Mouse (Mus musculus) T-helper 1 cell (primary cell): ENCODE data around the gene Tmcc3.

Experiments used
- in situ Hi-C: fragments of 300-600 bp; cut with MboI, MseI; formaldehyde crosslinking; loops from one replicate; pipeline ENCODE4 v1.15.1; 2025; ENCODE audit warnings: high pct_unique_total_duplicates

Tmcc3 gene

DNA sequence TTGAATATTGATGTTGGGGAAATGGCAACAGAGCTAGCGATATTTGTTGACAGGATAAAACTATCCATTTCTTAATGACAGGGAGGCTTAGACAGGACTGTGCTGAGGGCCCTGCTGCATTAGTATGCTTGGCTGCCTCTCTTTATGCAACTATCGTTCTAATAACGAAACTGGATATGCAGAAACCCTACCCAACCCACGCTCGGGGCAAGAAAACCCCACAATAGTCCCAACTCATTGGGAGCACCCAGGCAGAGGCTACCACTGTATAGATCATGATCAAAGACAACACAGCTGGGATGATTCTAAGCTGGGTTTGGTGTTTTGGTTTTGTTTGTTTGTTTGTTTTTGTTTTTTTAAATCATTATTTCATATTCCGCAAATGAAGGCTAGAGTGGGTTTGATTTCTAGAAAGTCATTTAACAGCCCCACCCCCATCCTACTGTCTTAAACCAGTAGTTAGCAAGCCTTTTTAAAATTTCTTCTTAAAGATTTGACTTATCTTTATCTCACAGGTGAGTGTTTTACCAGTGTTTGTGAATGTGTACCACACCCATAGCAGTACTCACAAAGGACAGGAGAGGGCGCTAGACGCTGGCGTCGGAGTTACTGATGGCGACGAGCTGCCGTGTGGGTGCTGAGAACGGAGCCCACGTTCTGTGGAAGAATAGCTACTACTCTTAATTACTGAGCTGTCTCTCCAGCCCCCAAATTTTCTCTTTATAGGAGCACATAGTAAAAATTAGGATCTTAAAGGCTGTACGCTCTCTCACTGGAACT is 20.8 kb downstream of the Tmcc3 start:
- in situ Hi-C loops, result no loop called here

DNA sequence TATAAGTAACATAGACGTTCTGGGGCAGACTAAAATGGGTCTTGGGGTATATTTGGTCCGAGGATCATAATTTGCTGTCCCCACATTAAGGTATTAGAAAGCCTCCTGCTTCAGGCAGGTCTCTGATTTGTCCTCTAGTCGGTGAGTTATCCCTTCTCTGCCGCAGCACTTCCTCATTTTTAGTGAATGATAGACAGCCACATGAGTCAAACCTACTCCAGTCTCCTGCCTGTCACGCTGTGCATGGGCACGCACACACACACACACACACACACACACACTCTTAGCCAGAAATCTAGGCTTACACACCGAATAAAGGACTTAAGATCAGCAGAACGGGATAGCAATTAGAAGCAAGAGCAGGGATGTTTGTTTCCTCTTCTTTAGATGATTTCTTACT is 21.6 kb downstream of the Tmcc3 start:
- in situ Hi-C loops, result no loop called here

- in situ Hi-C loops, result no loop called here
Observed at GRCm38 (mm10) chr10:94335047-94335446, 23.3 kb downstream of the Tmcc3 start.

GRCm38 (mm10) chr10:94336071-94336470 is 24.3 kb downstream of the Tmcc3 start:
- in situ Hi-C loops, result no loop called here

DNA sequence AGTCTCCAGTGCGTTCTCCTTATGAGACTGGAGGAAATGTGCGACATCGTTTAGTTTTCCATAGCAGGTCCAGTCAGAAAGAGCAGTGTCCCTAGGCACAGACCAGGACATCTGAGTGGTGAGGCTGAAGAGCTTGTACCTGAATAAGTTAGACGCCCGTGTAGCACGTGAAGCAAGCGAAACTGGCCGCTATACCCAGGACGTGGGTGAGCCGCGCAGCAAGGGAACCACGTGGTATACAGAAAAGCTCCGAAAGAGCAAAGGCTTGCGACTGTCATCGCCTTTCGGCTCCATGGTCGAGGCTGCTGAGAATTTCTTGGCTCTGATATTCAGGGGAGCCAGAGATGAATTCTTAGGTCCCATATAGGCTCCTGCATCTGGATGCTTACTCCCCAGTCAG is 29.8 kb downstream of the Tmcc3 start:
- in situ Hi-C loops, result no loop called here

- in situ Hi-C loops, result no loop called here
Observed at GRCm38 (mm10) chr10:94342256-94342655, 30.5 kb downstream of the Tmcc3 start.

- in situ Hi-C loops, result no loop called here
Observed at GRCm38 (mm10) chr10:94343581-94343980, 31.8 kb downstream of the Tmcc3 start.

GRCm38 (mm10) chr10:94344631-94345417 is 33.1 kb downstream of the Tmcc3 start:
- in situ Hi-C loops, result no loop called here

GRCm38 (mm10) chr10:94345509-94346252 is 33.9 kb downstream of the Tmcc3 start:
- in situ Hi-C loops, result no loop called here

DNA sequence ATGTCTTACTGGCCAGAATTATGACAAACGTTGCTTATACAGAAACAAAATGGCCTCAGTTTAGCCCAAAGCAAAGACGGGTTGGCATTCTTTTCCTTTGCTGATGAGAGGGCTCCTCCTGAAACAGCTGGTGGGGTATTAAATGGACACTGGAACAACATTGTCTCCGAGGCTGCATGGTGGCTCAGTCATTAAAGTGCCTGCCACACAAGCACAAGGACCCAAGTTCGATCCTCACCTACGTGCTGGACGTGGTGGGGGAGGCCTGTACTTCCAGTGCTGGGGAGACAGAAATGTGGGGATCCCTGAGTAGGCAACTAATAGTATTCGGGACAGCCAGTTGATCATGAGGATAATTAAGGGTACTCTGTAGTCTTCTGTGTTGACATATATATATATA is 34.8 kb downstream of the Tmcc3 start:
- in situ Hi-C loops, result no loop called here

DNA sequence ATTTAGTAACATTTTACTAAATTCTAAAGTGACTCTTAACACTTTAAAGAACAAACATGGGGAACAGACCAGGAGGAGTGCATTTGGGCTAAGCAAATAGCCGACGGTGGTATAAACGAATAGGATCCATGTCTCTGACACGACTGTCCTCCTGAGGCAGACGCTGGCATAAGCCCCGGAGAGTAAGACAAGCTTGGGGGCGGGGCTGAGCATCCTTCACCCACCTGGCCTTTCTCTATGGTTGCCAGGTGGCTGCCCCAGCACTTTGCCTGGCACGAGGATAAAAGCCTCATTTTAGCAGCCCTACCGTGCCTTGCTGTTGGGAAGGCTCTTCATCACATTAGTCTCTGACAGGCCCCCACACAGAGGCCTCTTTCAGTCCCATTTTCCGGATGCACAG is 35.5 kb downstream of the Tmcc3 start:
- in situ Hi-C loops, result no loop called here

DNA sequence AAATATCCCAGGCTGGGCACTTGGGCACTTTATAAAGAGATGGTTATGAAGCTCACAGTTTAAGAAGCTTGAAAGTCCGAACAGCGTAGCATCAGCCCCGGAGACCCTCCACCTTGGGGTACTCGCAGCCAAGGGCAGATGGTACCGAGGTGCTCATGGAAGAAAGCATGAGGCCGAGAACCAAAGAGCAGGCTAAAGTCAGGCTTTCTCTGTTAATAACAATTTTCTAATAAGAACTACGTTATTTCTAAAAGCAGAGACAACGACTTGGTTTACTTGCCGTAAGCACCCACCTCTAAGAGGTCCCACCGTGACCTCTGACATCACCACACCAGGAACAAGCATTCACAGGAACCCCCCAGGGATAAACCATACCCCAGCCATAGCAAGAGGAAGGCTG is 36.2 kb downstream of the Tmcc3 start:
- in situ Hi-C loops, result no loop called here

- in situ Hi-C loops, result no loop called here
Observed at GRCm38 (mm10) chr10:94350207-94350606, 38.5 kb downstream of the Tmcc3 start.

DNA sequence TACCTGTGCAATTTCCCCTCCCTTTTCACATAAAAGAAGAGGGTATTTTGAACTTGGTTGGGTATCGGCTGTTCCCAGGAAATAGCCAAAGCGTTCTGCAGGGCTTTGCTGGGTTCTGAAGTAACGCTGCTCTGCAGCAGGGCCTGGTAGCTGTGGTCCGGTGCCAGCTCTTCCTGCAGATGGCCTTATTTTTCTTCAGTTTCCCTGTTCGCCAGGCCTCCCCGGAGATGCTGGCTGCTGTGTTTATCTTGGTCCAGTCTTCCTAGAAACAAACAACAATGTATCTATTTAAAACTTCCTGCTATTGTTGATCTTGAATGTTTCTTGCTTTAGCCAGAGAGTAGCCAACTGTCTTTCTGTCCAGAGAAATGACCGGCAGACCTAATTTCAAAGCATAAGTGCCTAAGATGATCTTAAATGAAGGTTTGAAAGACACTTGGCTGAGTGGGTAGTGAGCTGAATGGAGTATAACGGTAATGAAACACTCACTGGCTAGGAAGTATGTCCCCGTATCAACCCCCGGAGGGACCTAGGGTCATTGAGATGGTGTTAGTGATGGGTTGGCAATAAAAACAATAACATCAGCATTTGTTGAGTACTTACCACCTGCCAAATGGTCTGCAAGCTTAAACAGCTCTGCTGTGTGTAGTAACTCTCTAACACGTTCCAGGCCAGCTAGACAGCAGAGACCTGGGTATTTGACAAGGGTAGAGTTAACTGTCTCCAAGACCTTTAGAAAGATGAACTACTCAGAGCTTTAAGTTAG is 39.3 kb downstream of the Tmcc3 start:
- in situ Hi-C loops, result no loop called here

DNA sequence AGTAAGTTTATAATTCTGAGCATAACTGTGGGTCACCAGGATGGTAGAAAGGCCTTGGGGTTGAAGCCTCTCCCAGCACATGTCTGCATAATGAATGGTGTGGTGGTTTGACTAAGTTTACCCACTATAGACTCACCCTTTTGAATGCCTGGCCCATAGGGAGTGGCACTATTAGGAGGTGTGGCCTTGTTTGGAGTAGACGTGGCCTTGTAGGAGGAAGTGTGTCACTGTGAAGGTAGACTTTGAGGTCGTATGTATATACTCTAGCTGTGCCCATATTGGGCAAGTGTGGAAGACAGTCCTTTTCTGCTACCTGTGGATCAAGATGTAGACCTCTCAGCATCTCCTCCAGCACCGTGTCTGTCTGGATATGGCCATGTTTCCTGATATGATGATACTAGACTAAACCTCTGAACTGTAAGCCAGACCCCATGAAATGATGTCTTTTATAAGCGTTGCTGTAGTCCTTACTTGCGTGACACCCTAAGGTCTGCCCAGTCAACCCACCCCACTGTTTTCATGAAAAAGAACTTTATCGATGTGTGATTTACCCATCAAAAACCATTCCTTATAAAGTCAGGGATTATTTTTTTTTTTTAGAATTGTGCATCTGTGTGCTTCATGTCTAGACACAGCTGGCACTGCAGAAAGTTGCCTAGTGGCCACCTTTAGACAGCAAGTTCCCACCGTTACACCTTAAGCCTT is 40.6 kb downstream of the Tmcc3 start:
- in situ Hi-C loops, result no loop called here

DNA sequence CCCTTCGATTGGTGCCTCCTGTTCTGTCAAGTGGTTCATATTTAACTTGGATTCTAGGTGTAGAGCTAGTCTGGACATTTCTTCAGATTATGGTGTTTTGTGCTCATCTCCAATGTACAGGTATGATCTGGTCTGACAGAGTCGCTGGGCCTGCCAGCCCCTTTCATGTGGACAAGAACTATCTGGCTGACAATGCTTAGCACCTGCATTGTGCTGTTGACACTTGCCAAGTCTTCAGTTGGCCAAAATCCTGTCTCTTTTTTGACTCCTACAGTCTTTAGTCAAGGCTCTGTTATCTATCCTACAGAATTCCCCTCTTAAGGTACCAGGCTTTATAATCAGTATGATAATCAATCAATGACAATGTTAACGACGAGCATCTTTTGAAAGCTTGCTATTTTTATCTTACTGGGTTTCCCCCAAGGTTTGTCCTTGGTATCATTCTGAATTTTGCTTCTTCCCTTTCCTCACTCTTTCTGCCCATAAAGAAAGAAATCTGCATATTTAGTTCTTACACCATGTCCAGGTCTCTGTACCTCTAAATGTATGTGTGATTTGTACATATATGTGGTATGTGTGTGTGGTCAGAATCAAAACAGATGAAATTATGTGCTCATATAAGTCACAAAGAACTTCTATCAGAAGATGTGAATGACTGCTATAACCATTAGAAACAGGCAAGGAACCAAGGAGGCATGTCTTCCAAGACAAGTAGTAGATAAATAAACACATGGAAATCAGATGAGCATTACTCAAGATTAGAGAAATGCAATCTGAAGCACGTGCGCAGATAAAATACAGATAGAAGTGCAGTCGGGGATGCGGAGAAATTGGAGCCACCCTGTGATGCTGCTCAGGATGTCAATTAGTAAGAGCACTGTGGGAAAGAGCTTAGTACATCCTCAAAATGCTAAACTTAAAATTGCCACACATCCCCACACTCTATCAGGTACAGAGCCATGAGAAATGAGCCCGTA is 41.4 kb downstream of the Tmcc3 start:
- in situ Hi-C loops, result no loop called here

DNA sequence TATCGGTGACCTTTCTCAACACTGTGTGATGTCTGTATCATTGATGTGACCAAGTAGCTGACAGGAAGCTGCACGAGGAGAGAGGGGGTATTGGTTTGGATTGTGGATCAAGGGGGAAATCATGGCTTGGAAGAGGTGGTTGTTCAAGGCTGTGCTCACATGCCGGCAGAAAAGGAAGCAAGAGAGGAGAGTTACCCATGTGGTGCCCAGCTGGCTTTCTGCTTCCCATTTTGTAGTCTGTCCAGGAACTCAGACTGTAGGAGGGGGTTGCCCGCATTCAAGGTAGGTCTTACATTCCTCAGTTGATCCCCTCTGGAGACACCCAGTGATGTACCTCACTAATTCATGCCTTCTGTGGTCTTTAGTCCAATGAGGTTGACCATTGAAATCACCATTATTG is 42.3 kb downstream of the Tmcc3 start:
- in situ Hi-C loops, result no loop called here

DNA sequence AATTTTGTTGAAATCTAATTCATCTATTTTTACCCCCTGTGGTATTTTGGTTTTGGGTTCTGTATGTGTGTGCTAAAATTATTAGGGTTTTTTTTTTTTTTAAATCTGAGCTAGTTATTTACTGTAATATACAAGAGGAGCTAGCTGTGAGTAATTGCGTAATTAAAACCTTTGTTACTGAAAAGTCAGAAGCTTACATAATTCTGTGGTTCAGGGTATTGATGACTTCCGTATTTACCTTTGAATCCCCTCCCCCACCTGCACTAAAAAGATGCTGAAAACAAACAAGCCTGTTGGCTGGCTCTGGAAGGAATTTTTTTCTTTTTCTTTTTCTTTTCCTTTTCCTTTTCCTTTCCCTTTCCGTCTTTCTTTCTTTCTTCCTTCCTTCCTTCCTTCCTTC is 42.7 kb downstream of the Tmcc3 start:
- in situ Hi-C loops, result no loop called here

DNA sequence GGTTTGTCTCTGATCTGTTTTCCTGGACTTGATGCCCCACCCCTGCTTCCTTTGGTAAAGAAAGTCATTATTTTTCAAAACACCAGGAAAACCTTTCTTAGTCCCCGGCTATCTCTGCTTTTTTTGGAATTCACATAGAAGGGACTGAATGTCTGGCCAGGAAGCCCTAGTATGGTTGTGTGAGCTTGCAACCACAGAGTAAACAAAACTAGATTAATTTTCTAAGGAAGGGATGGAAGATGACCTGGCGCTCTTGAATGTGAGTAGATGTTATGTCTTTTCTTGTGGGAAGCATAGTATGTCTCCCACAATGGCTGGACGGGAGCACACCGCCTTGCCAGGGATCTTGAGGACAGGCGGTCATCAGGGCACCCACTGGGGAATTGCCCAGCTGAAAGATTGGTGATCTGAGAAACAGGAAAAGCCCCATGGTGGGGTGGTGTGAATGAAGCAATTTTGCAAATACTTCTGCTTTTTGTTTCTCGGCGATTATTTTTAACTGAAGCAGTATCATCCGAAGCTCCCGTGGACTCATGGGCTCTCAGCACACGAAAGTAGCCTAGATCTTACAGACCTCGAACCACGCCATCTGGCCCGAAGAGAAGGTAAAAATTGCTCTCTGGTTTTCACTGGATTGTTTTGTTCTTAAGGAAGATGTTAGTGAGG is 44.9 kb downstream of the Tmcc3 start:
- in situ Hi-C loops, result no loop called here
